Mouse (Mus musculus) midbrain, embryonic 15.5 days (tissue): ENCODE data around the gene Mycl. TPM values are rescaled to one million over a fixed set of nuclear protein-coding genes. Genes with fewer than 3 reads are reported as not detected.

Source experiments
- ATAC-seq: fragments of 200-750 bp; cut with Nextera tagmentation; replicated peaks from 2 replicates; pipeline ENCODE4 v1.8.0; 2017; ENCODE audit warnings: moderate TSS enrichment
- H3K27ac ChIP-seq: fragments of 300-500 bp; sonication (generic); 2 replicates; pipeline ENCODE4 v1.5.1; 2015; ENCODE audit warnings: mild to moderate bottlenecking, inconsistent platforms
- H3K27me3 ChIP-seq: fragments of 300-500 bp; sonication (generic); replicated peaks from 2 replicates; pipeline ENCODE4 v1.6.1; 2015; ENCODE audit warnings: inconsistent platforms
- H3K36me3 ChIP-seq: fragments of 300-500 bp; sonication (generic); replicated peaks from 2 replicates; pipeline ENCODE4 v1.6.1; 2015; ENCODE audit warnings: inconsistent platforms
- H3K4me1 ChIP-seq: fragments of 300-500 bp; sonication (generic); 2 replicates; pipeline ENCODE4 v1.6.1; 2015; ENCODE audit warnings: inconsistent platforms
- H3K4me2 ChIP-seq: fragments of 300-500 bp; sonication (generic); 2 replicates; pipeline ENCODE4 v1.6.1; 2015; ENCODE audit warnings: inconsistent platforms, mild to moderate bottlenecking, moderate library complexity
- H3K4me3 ChIP-seq: fragments of 300-500 bp; sonication (generic); 2 replicates; pipeline ENCODE4 v1.5.1; 2015; ENCODE audit warnings: mild to moderate bottlenecking, inconsistent platforms
- H3K9ac ChIP-seq: fragments of 300-500 bp; sonication (generic); 2 replicates; pipeline ENCODE4 v1.6.1; 2015; ENCODE audit warnings: mild to moderate bottlenecking, inconsistent platforms
- H3K9me3 ChIP-seq: fragments of 300-500 bp; sonication (generic); 2 replicates; pipeline ENCODE4 v1.6.1; 2016; ENCODE audit warnings: inconsistent platforms
- WGBS: fragments of 180-500 bp; shearing (Covaris S2); methylation state at CpG from one replicate; pipeline ENCODE4 v1.1.7; 2015; ENCODE audit warnings: mixed read lengths; 5-methylcytosine and 5-hydroxymethylcytosine counted together
- polyA plus RNA-seq: library from polyadenylated mRNA; unstranded; fragments of >200 nt; fragmentation: Nextera tagmentation; extraction: Ambion mirVana; gene quantifications from 2 replicates; pipeline ENCODE4 v1.2.1, GENCODE M21; 2015

Mycl gene
- polyA plus RNA-seq, 1 experiment from 2014 or later, result 83.1 TPM

DNA sequence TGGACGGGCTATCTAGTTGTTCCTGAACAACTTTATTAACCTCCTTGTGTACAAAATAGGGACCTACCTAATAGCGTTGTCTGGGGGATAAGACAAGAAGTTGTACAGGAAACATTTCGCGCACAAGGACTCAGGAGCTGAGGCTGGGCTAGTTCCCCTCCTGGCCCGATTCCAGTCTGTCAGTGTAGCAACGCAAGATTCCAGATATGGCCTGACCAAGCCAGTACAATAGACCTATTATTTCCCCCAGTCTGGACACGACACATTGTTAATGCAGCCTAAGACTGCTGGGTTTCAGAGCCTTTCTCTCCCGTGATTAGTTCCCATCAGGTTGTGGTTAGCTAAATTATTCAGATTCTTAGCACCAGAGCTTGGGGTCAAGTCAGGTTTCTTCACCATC is 32.7 kb upstream of the Mycl start:
- 0 out of 2 replicates have a peak overlapping the region, but pooled peaks have one; percentile 2 for H3K27ac ChIP-seq
- 20% methylated on average over 8 of the region's 8 CpGs for WGBS
- no peak for ATAC-seq
- H3K27me3 ChIP-seq, result peaks cover 5% of the 10 kb centered on the region
- no peak overlapping the region for H3K9ac ChIP-seq
- H3K4me3 ChIP-seq, result no peak overlapping the region
- peaks cover 26% of the 10 kb centered on the region for H3K4me1 ChIP-seq
- no peaks in the 10 kb centered on the region for H3K9me3 ChIP-seq
- no peak overlapping the region for H3K4me2 ChIP-seq
- no peaks in the 10 kb centered on the region for H3K36me3 ChIP-seq

DNA sequence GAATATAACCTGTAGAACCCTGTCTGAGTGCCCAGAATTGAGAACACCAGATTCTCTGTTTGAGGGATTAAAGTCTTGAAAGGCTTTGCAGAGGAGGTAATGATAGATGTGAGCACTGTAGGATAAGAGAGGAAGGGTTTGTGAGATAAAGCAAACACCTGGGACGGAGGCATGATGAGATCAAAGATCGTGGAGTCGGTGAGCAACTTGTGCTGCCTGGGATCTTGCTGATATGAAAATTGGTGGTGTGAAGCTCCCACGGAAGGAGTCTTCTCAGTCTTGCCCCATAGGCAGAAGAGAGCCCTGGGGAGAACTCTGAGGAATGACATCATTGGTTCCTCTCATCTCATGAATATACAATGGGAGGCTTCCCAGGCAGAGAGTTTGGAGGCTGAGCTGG is 27.3 kb upstream of the Mycl start:
- no peak overlapping the region for H3K4me2 ChIP-seq
- no peak overlapping the region for H3K9ac ChIP-seq
- H3K27ac ChIP-seq, result no peak overlapping the region
- no peaks in the 10 kb centered on the region for H3K4me1 ChIP-seq
- WGBS, result 78% methylated on average over 4 of the region's 4 CpGs
- no peak for ATAC-seq
- no peaks in the 10 kb centered on the region for H3K36me3 ChIP-seq
- H3K4me3 ChIP-seq, result no peak overlapping the region
- H3K27me3 ChIP-seq, result no peaks in the 10 kb centered on the region
- H3K9me3 ChIP-seq, result no peaks in the 10 kb centered on the region

DNA sequence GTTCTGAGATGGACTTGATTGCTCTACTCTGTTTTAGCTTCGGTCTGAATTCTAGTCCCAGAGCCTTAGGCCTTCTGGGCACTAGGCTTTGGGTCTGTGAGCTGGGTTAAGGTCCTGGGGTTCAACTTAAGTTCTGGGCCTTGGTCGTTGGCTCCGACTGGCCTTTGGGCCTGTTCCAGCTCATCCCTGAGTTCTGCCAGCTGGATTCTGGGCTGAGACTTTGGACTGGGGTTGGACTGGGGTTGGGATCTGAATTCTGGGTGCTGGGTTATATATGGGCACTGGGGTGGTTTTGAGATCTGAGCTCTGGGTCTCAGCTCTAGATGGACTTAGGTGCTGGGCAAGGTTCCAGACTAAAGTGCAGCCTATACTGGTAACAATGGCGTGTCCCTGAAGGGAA is 24.3 kb upstream of the Mycl start:
- 84% methylated on average over 4 of the region's 4 CpGs for WGBS
- H3K27ac ChIP-seq, result no peak overlapping the region

DNA sequence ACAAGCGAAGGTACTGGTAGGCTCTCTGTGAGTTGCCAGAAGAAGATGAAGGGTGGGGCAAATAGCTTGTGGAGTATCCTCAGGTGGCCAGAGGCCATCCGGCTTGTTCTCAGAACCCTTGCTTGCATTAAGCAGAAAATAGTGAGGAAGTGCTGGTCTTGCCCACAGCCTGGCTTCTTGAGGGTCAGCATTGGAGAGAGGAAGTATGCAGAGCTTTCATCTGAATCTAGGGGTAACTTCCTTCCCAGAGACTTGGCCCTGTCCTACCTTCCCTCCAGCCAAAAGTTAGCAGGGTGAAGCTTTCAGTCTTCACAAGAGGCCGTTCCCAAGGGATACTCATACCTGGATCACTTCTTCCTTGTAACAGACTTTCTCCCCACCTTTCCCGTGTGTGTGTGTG is 23.8 kb upstream of the Mycl start:
- no peaks in the 10 kb centered on the region for H3K36me3 ChIP-seq
- WGBS, result 92% methylated on average over 4 of the region's 4 CpGs

More for the DNA sequence above, 24.3 kb upstream of the Mycl start:
- Histone ChIP-seq H3K36me3 (no peaks in the 10 kb centered on the region), H3K9me3 (no peaks in the 10 kb centered on the region), H3K4me1 (no peaks in the 10 kb centered on the region), H3K9ac (no peak overlapping the region), H3K4me3 (no peak overlapping the region), H3K4me2 (no peak overlapping the region), H3K27me3 (no peaks in the 10 kb centered on the region)
- no peak for ATAC-seq

DNA sequence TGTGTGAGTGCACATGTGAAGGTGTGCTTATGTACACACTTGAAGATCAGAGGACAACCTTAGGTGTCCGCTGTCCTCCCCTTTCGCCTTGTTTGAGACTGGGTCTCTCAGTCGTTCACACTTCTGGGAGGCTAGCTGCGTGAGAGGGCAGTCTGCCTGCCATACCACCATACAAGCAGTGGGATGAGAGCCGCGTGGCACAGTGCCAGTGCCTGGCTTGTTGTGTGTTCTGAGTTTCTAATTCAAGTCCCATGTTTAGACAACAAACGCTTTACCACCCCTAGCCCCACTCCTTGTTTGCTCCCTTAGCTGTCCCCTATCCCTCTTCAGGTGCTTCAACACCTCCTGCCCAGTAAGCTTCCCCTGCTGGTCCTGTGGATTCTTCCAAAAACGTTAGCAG is 23.4 kb upstream of the Mycl start:
- no peak overlapping the region for H3K27ac ChIP-seq
- H3K9me3 ChIP-seq, result no peaks in the 10 kb centered on the region
- H3K27me3 ChIP-seq, result no peaks in the 10 kb centered on the region
- H3K4me1 ChIP-seq, result no peaks in the 10 kb centered on the region
- no peak overlapping the region for H3K4me2 ChIP-seq
- H3K4me3 ChIP-seq, result no peak overlapping the region
- WGBS, result 71% methylated on average over 8 of the region's 8 CpGs
- H3K9ac ChIP-seq, result no peak overlapping the region
- no peaks in the 10 kb centered on the region for H3K36me3 ChIP-seq
- ATAC-seq, result no peak

More for the DNA sequence above, 23.8 kb upstream of the Mycl start:
- Histone ChIP-seq H3K27me3 (no peaks in the 10 kb centered on the region), H3K27ac (no peak overlapping the region), H3K9me3 (no peaks in the 10 kb centered on the region), H3K4me1 (no peaks in the 10 kb centered on the region), H3K9ac (no peak overlapping the region), H3K4me2 (no peak overlapping the region), H3K4me3 (no peak overlapping the region)
- ATAC-seq, result no peak

DNA sequence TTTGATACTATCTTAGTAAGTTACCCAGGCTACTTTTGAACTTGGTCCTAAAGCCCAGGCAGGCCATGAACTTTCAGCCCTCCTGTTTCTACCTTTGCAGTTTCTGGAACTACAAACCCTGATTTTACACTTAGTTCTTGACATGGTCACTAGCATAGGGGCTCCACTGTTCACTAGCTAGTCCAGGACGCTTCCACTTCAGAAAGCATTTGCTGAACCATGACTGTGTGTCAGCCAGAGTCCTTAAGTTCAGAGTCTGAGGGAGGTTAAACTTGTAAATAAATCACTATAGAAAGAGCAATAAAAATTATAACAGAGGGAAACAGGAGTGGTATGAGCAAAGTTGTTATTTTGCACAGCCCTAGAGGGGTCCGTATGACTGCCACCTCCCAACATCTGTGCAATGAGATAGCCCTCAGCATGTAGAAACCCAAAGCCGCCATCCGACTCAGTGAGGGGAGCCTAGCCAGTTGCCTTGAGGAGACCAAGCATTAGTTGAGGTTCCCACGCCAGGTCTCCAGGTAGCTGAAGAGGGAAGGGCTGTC is 20.4 kb upstream of the Mycl start:
- no peak overlapping the region for H3K27ac ChIP-seq
- H3K4me1 ChIP-seq, result no peaks in the 10 kb centered on the region
- no peaks in the 10 kb centered on the region for H3K9me3 ChIP-seq
- no peaks in the 10 kb centered on the region for H3K27me3 ChIP-seq
- WGBS, result 91% methylated on average over 5 of the region's 5 CpGs
- no peak overlapping the region for H3K4me3 ChIP-seq
- H3K36me3 ChIP-seq, result no peaks in the 10 kb centered on the region
- no peak for ATAC-seq
- H3K4me2 ChIP-seq, result no peak overlapping the region
- no peak overlapping the region for H3K9ac ChIP-seq

DNA sequence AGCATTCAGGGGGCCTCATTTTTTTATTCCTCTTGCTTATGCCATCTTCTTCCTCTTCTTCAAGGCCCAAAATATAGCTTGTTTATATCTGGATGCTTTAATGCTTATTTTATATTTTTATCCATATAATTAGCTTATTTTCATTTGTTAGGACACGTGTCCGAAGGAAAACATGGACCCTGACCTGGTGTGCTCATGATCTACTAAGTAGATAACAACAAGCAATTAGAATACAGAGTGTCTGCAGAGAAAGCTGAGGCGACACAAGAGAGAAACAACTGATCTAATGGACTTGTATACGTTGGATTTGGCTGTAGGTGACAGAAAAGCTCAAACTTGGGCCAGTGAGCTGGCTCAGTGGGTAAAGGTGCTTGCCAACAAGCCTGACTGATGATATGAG is 18.6 kb upstream of the Mycl start:
- 0 out of 2 replicates have a peak, but pooled peaks cover 2% of the 10 kb centered on the region for H3K27me3 ChIP-seq
- no peak overlapping the region for H3K27ac ChIP-seq
- H3K4me2 ChIP-seq, result no peak overlapping the region
- WGBS, result 83% methylated on average over 4 of the region's 4 CpGs
- H3K4me1 ChIP-seq, result no peaks in the 10 kb centered on the region
- H3K9ac ChIP-seq, result no peak overlapping the region
- H3K36me3 ChIP-seq, result no peaks in the 10 kb centered on the region
- no peaks in the 10 kb centered on the region for H3K9me3 ChIP-seq
- no peak for ATAC-seq
- H3K4me3 ChIP-seq, result no peak overlapping the region

DNA sequence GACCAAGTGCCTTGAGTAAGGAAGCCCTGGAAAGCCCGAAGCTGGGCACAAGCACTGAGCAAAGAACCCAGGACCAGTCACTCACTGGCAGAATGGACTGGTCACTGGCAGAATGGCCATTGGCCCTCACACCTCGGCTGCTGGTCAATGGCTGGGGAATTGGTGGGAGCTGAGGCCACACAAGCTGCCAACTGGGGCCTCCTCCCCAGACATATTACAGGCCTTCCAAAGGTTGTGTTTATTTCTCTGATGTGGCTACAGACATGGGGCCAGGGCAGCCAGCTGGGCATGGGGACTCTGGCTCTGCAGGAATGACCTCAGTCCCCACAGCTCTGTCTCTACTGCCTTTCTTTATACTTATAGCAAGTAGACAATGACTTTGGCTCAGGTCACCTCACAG is 16.6 kb upstream of the Mycl start:
- Histone ChIP-seq H3K36me3 (no peaks in the 10 kb centered on the region), H3K27me3 (peaks cover 14% of the 10 kb centered on the region), H3K4me2 (no peak overlapping the region), H3K4me3 (no peak overlapping the region), H3K4me1 (peaks cover 8% of the 10 kb centered on the region), H3K9me3 (no peaks in the 10 kb centered on the region), H3K27ac (no peak overlapping the region), H3K9ac (no peak overlapping the region)
- 83% methylated on average over 2 of the region's 2 CpGs for WGBS
- no peak for ATAC-seq

DNA sequence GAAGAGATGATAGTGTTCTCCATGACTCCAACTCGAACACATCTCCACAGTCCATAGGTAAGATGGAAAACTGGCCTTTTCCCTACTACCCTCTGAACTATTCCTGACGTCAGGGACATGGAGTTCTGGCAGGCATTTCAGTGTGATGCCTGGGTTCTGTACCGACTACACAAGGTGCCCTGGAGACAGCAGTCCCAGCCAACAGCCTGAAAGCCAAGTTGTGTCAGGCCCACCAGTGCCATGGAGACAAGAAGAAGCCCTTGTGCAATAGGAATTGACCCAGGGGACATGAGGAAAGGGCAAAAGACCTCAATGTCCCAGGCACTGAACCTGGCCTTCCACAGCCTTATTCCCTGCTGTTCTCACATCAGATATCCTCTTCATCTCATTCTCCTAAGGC is 15.6 kb upstream of the Mycl start:
- H3K27ac ChIP-seq, result no peak overlapping the region
- H3K4me3 ChIP-seq, result no peak overlapping the region
- no peak overlapping the region for H3K4me2 ChIP-seq
- no peaks in the 10 kb centered on the region for H3K36me3 ChIP-seq
- peaks cover 8% of the 10 kb centered on the region for H3K4me1 ChIP-seq
- WGBS, result 86% methylated on average over 3 of the region's 3 CpGs
- no peak overlapping the region for H3K9ac ChIP-seq
- ATAC-seq, result no peak
- no peaks in the 10 kb centered on the region for H3K9me3 ChIP-seq
- peaks cover 14% of the 10 kb centered on the region for H3K27me3 ChIP-seq

DNA sequence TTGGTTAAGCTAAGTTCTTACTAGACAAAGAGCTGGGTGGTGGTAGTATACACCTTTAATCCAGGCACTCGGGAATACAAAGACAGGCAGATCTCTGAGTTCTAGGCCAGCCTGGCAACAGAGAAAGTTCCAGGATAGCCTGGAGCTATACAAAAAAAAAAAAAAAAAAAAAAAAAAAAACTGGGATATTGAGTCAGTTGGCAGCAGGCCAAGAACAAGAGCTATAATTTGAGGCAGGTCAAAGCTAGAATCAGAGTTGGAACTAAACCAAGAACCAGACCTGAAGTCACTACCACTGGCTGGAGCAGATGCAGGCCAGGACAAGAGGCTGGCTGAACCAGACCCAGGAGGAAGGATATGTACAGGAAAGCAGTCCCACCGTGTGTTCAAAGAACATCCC is 14.8 kb upstream of the Mycl start:
- no peak overlapping the region for H3K4me3 ChIP-seq
- ATAC-seq, result no peak
- no peaks in the 10 kb centered on the region for H3K36me3 ChIP-seq
- no peak overlapping the region for H3K9ac ChIP-seq
- H3K9me3 ChIP-seq, result no peaks in the 10 kb centered on the region
- 89% methylated on average over 2 of the region's 2 CpGs for WGBS
- peaks cover 8% of the 10 kb centered on the region for H3K4me1 ChIP-seq
- no peak overlapping the region for H3K27ac ChIP-seq
- H3K4me2 ChIP-seq, result no peak overlapping the region
- peaks cover 14% of the 10 kb centered on the region for H3K27me3 ChIP-seq

DNA sequence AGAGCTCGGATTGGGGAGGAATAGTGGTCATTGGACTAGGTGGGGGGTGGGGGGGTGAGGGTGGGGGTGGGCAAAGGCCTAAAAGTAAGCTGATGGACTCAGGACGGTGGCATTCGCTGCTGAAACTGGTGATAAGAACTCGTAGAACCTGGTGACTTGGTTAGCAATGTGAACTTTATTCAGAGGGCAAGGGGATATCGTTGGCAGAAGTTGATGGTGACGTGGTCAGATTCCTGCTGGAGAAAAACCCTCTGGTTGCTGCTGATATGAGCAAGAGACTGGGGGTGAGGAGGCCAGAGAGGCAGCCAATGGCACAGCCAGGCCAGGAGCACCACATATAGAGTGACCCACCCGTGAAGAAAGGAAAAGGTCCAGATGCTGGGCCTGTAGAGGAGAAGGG is 14.2 kb upstream of the Mycl start:
- WGBS, result 93% methylated on average over 7 of the region's 7 CpGs
- Histone ChIP-seq H3K27ac (no peak overlapping the region), H3K4me1 (peaks cover 8% of the 10 kb centered on the region), H3K4me2 (no peak overlapping the region), H3K9me3 (no peaks in the 10 kb centered on the region), H3K36me3 (no peaks in the 10 kb centered on the region), H3K9ac (no peak overlapping the region), H3K27me3 (peaks cover 14% of the 10 kb centered on the region), H3K4me3 (no peak overlapping the region)
- ATAC-seq, result no peak

DNA sequence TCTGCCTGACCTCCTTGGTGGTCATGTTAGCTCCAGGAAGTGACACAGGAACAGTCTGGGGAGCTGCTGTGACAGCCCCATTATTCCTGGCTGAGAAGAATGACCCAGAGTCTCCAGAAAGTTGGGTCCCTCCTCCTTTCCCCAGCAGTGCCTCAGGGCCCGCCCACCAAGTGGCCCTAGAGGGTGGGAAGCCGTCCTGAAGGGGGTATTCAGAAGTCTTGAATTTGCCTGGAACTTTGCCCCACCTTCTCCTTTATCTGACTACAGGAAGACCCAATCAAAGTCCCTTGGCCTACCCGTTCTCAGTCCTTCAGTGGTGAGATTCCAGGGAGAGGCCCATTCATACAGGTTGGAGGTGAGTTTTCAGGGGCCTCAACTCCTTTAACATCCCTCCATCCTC is 13.5 kb upstream of the Mycl start:
- Histone ChIP-seq H3K9ac (no peak overlapping the region), H3K27ac (no peak overlapping the region), H3K36me3 (no peaks in the 10 kb centered on the region), H3K4me2 (no peak overlapping the region), H3K9me3 (no peaks in the 10 kb centered on the region), H3K4me1 (peaks cover 8% of the 10 kb centered on the region), H3K27me3 (peaks cover 14% of the 10 kb centered on the region), H3K4me3 (no peak overlapping the region)
- WGBS, result 44% methylated on average over 3 of the region's 3 CpGs
- ATAC-seq, result no peak

DNA sequence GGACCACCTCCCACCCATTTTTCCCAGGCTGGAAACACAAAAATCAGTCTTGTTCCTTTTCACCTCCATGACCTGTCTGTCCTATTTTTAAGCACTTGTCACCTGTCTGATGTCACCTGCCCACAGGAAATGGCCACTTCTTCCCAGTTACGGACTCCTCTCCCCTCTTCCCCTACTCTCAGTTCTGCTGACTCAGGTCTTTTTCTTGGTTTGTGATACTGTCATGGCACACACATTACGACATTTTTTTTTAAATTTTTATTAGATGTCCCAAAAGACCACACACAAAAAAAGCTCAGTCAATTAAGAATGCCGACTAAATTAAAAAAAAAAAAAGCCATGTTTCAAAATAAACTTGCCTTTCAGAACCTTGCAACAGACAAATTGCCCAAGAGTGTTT is 12.9 kb upstream of the Mycl start:
- no peak overlapping the region for H3K27ac ChIP-seq
- no peak for ATAC-seq
- H3K36me3 ChIP-seq, result no peaks in the 10 kb centered on the region
- H3K4me2 ChIP-seq, result no peak overlapping the region; the same call in 1 of the 2 replicates
- no peaks in the 10 kb centered on the region for H3K9me3 ChIP-seq
- WGBS, result 79% methylated on average over 3 of the region's 3 CpGs
- peaks cover 8% of the 10 kb centered on the region for H3K4me1 ChIP-seq
- no peak overlapping the region for H3K9ac ChIP-seq
- no peak overlapping the region for H3K4me3 ChIP-seq
- H3K27me3 ChIP-seq, result peaks cover 14% of the 10 kb centered on the region
